Mouse (Mus musculus): ENCODE results near the gene Unk.
"Not testable (repeated sequence)": the region's sequence is repeated elsewhere in the genome, so short reads cannot be mapped to it uniquely, and the experiment has no call there.

Unk gene

DNA sequence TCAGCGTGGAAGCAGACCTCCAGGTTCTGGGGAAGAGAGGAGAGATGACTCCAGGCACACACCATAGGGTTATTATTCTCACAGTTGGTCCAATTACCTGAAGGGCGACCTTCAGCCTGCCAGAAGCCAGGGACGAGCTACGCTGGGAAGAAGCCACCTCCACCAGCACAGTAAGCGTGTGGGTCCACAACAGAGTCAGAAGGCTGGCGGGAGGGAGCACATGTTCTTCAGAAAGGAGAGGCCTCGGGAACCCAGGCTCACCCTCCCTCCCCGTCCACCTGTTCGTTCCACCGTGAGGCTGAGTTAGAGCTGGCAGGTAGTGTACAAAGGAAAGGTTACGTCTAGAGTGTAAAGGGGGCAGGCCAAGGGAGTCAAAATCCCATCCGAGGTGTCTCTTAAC is 35.2 kb downstream of the Unk start:
- no peak for DNase-seq

DNA sequence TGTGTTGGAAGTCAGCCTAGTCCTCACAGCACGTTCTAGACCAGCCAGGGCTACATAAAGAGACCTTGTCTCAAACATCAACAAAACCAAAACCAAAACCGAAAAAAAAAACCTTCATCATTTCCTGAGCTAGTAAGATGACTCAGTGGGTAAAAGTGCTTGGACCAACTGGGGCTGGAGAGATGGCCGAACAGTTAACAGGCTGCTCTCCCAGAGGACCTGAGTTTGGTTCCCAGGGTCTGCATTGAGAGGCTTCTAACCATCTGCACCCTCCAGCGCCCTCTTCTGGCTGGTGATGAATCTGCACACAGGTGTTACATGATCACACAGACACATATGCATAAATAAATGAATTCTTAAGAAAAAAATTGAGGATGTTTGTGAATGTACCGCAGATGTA is 41.4 kb downstream of the Unk start:
- DNase-seq = peak in 1 of 2 experiments; percentile 40

DNA sequence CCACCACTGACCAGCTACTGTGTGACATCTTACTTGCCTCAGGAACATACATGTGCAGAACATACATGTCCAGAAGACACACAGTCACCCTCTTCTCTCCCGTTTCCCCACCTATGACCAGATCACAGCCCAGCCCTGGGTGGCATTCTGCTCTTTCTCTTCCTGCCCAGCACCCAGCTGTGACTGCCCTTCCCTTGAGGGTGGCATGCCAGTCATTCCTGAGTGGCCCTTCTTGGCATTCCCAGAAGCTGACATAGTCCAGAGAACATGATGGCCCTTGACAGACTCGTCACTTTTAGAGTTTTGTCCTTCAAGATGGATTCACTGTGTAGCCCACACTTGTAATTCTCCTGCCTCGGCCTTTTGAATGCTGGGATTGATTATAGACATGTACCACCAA is 42.5 kb downstream of the Unk start:
- DNase-seq = no peak

DNA sequence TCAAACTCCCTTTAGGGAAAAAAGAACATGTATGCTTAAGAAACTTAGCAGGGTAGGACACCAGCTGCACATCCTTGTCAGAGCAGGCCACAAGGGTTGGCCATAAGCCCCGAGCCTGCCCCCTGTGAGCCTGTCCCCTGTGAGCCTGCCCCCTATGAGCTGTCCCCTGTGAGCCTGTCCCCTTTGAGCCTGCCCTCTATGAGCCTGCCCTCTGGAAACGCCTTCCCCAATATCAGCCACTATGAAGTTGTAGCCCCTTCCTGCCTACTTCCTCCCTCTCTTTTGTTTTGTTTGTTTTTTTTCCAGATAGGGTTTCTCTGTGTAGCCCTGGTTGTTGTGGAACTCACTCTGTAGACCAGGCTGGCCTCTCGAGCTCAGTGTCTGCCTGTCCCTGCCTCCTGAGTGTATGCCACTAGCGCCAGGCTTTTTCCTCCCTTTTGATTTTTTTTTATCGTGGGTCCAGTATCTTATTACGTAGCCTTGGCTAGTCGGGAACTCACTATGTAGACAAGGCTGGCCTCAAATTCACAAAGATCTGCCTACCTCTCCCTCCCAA is 44.4 kb downstream of the Unk start:
- DNase-seq = no peak

DNA sequence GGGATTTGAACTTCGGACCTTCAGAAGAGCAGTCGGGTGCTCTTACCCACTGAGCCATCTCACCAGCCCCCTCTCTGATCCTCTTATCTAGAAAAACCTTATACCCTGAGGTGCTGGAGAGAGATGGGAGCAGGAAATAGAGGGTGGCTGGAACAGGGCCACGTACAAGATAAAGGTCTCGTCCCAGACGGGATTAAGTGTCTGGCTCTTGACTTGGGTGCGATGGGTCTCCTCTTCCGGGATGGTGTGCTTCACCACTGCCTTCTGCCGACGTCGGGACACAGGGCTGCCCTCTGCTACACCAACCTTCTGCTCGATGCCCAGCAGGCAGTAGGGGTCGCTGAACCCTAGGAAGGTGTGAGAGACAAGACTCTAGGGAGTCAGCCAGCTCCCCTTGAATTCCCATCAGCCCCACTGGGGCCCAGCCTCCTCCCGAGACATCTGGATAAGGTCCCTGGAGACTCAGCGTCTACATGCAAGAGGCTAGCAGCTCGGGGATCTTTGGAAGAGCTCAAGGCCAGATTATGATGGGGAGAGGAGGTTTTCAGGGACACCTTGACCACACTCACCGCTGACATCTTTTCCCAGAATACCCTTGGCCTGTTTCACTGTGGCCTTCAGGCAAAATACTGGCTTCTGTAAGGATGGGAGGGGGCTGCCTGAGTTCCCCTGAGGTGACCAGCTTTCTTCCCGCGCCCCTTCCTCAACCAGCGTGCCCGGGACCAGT is 45.6 kb downstream of the Unk start:
- no peak for DNase-seq

DNA sequence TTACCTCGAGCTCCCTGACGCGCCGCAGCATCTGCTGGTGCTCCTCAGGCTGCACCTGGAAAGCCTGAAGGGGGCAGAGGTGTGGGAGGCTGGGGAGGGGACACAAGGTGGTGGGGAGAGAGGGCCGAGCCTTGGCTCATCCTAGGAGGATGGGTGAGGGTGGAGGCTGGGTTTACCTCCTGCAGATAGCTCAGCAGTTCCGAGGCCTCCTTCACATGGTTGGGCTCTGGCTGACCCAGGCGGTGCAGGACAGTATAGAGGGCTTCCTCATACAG is 46.1 kb downstream of the Unk start:
- DNase-seq = no peak

DNA sequence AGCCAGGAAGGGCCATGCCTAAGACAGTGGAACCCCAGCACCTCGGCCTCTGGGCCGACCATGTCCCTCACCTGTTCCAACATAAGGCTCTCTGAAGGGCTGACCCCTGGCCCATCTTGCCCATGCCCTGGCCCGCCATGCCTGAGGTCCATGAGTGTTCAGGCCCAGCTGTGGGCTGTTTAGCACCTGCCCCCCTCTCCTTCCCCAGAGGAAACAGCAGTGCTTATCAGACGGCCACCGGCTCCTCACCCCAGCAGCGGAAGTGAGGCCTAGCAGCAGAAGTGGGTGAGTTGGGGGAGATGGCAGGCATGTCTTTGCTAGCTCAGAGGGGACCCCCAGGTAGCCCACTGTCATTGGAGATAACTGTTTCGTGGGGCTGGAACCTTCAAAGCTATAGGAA is 46.7 kb downstream of the Unk start:
- no peak for DNase-seq

DNA sequence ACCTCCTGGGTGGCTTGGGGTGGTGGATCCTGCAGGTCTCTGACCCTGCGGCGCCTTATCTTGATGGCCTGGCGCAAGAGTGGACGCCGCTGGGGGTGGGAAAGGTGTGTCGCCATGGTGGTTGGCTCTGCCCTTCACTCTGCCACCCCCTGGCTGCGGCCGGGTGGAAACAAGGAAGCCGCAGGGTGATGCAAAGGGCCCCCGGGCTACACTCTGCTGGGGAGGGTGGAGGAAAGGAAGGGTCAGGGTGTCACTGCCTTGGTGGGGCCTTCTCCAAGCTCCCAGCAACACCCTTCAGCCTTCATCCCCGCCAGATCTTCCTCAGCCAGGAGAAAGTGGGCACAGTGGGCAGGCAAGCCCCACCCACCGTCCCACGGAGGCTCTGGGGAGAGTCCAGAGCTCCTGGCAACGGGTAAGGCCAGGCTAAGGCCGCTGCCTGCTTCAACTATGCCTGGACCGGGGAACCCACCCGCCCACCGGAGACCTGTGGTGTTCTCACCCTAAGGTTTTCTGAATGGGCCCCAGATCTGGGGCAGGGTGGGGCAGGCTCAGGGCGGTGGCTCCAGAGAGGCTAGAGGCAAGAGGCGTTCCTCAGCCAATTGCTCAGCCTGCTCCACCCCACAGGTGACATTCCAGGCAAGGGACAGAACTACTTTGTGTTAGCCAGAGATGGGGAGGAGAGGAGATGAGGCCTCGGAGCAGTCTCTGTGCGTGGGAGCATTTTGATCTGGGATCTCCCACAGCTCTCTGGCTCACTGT is 47.5 kb downstream of the Unk start, which contains the start of gene Unc13d:
Unc13d (minus strand) TSS at position 516 of the 759 bp plus-strand sequence.
- DNase-seq = no peak

DNA sequence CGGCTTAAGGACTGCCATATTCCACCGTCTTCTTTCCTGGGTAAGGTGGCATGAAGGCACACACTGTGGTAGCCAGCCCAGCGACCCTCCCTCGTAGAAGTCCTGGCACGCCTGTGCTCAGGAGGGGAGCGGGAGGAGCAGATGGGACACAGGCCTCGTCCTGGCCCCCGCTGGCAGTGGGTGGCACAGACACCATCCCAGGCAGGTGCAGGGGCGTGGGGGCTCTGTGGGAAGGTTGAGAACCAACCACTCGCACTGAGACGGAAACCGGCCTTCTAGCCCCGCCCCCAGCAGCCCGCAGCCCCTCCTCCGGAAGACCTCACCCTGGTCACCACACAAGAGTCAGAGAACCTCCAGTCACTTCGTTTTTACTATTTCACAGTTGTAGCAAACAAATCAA is 48.1 kb downstream of the Unk start:
- peak in 1 of 2 experiments; percentile 41 for DNase-seq

DNA sequence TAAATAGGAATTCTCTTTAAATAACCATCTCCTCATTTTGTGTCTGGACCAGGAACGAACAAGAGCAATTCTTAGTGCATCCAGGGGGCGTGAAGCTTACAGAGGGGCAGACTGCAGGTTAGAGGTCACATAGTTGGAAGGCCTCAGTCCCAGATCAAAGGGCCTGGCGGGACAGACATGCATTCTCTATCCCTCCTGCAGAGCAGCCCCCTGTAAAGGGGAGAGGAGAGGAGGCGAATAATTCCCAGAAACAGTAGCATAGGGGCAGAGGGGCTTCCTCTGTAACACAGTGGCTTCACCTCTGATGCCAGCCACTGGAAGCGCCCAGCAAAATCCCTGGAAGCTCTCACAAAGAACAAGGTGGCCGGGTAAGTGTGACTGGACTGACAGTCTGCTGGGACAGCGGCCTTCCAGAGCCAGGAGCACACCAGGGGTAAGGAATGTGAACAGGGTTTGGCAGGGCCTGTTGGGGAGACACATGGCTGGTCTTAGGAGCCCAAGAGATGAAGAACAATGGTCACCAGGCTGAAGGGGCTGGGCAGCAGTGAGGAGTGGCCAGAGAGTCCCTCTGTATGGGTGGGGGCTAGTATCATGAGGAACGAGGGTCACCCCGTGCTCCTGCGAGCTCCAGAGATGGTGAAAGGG is 48.7 kb downstream of the Unk start:
- DNase-seq = no peak

DNA sequence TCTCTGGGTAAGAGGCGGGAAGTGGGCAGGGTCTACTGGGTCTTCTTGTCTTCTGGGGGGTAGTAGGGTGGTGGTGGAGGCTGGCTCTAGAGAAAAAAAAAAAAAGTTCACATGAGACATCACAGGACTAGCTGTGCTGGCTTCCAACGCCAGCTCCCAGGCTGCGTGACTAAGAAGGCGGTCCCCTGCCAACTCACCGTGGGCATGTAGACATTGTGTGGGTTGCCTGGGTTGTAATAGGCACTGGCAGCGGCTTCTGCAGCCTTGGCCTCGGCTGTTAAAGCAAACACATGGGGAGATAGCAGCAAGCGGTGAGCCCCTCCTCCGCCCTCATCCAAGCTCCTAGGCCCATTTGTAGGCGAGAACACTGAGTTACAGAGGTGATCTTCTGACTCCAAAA is 49.4 kb downstream of the Unk start:
- no peak for DNase-seq

DNA sequence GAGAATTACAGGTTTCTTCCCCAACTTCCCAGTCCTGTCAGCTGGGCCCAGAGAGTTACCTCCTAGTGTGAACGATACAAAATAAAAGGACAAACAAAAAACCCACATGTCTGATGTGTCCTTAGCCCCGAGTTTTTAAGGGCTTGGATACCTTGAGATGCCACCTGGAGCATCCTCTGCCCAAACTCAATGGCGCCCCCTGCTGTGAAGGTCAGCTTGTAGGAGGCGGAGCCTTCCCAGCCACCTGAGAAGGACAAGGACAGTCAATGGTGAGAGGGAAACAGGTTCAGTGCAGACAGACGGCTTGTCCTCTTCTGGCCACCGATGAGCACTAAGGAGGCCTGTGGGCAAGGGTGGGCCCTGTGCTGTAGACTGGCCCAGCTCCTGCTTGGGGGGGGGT is 51.0 kb downstream of the Unk start:
- peak; percentile 78 to 80 for DNase-seq

DNA sequence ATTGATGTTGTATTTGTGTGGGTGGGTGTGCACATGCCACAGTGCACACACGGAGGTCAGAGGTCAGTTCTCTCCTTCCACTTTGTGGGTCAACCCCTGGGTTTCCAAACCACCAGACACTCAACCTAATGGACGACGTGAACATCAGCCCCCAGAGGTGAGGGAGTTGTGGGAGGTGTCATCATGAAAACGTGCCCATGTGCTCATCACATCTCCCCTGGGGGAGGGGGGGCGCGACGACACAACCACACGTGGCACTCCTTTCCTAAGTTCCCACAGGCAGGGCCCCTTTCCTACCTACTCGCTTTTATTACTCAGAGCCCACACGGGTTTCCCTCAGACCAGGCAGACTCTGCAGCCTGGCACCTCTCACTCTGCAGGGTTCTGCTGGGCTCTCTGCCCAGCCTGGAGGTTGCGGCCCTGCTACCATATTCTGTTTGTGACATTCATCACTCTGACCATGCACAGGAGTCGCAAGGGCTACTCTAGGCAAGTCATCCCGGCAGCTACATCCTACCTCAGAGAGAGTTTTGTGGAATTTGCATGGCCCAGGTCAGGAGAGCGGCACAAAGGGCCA is 53.1 kb downstream of the Unk start:
- no peak for DNase-seq

DNA sequence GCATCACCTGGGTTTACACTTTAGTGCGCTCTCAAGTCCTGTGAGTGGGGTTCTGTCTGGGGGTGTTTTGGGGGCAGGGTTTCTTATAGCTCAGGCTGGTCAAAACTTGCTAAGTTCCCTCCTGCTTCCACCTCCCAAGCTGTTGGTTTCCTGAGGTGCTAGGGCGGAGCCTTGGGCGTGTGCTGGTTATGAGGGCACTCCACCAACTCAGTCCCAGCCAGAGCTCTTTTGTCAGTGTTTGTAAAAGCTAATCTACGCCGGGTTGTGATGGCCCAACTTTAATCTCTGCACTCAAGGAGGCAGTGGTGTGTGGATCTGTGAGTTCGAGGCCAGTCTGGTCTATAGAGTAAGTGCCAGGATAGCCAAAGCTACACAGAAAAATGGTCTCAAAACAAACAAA is 54.0 kb downstream of the Unk start:
- DNase-seq = no peak

DNA sequence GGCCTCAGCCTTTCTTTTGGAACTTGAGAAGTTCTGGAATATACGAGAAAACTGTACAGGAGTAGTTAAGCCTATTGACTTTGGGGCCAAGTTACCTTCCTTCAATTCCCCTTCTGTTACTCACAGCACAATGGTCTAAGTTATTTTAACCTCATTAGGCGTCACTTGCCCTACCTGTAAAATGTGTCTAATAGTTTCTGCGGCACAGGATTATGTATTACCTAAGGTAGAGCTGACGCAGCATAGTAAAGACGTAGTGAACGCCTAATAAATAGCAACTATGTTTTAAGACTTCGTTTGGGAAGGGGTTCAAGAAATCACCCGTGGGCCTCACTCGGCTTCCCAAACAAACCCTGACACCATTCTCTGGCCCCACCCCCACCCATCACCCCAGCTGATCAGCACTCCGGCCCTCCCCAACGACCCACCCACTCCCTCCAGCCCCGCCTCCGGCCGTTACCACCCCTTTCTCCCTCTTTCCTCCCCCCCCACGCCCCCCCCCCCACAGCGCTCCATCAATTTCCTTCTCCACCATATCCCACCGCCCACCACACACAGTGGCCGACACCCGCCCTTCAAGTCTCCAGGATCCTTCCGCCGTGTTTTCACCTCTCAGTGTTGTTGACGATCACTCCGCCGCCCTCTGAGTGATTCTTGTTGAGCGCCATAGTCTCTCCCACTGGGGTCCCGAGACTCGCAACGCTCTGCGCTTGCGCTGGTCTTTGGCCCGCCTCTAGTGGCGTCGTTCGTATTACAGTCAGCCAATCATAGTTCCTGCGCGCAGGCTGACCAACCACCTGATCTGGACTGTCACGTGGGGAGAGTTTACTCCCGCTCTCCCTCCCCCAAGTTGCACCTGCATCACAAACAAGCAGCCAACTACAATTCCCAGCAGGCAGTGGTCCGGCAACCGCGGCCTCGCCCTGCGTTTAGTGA is 56.4 kb downstream of the Unk start, which contains the start of gene Wbp2:
Wbp2 (minus strand) TSS at position 738 of the 936 bp plus-strand sequence.
- DNase-seq = peak; percentile 97 to 99

DNA sequence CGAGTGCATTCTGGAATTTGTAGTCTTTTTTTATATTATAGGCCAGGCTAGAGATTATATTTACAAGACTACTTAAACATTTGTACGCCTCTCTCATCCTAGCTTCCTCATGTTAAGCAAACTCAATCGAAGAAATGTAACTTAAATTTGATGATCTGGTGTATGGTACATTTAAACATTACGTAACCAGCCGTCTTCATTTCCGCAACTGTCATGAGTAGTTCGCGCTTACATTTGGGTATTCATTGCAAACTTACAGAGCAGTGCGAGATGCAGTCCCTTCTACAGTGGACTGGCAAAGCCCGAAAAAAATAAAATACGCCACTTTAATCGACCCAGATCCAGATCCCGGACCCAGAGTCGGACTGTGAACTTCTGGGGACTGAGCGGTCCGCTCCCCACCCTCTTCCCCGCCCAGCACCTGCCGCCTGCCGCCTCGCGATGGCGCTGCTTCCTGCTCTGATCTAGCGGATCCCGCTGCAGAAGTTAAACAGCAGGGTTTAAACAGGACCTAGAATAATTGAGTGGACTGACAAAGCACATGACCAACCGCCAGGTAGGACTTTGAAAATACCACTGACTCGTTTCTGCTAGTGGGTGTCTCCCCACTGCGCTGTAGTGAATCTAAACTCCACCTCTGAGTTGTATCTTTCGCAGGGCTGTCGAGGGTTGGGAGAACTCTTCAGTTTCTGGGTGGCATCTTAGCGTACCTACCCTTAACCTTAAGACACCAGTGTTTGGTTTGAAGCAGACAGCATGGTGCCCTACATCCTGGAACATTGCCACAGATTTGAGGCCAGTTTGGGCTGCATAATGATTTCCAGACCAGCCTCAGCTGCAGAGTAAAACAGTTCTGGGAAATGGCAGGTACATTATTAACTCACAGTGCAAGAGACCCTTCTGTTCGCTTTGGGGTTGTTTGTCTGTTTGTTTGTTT is 57.3 kb downstream of the Unk start:
- peak; percentile 94 for DNase-seq

DNA sequence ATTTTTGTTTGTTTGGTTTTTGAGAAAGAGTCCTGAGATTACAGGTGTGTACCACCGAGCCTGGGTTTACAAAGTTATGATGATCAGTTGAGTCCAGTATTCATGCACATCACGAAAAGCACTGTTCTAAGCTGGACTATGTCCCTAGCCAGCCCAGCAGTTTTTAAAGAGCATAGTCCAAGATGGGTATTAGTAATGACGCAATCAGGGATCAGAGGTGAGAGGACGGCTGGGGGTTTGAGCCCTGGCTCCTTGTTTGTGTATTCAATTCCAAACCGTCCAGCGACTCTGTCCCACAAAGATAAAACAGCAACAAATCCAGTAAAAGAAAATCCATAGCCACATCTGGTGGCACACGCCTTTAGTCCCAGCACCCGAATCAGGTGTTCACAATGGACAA is 58.1 kb downstream of the Unk start:
- peak; percentile 57 to 82 for DNase-seq

DNA sequence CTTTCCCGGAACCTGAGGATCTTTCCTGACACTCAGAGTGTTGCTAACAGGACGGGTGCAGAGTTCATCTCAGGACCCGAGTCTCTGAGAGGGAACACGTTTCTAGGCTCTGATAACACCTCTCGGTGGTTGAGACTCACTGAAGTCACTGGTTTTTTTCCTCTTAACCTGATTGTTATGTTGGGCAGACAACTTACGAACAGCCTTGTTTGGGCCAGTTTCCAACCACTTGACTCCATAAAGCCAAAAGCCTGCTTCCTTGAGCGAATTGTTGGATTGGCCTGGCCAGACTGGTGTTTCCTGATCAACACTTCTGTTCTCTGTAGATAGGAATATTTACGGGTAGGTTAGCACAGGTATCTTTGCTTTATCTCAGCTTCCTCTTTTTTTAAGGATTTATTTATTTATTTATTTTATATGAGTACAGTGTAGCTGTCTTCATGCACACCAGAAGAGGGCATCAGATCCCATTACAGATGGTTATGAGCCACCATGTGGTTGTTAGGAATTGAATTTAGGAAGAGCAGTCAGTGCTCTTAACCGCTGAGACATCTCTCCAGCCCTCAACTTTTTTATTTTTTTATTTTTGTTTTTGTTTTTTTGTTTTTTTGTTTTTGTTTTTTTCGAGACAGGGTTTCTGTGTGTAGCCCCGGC is 58.7 kb downstream of the Unk start:
- DNase-seq = no peak

DNA sequence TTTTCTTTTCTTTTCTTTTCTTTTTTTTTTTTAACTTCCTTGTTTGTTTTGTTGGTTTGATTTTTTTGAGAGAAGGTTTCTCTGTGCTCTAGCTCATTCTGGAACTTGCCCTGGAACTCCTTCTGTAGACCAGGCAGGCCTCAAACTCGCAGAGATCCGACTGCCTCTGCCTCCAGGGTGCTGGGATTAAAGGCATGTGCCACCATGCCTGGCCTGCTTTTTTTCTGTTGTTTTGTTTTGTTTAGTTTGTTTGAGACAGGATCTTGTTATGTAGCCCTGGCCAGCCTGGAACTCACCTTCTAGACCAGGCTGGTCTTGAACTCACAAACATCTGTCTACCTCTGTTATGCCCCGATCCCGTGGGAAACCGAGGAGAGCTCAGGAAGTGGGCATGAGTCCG is 59.4 kb downstream of the Unk start:
- no peak for DNase-seq

DNA sequence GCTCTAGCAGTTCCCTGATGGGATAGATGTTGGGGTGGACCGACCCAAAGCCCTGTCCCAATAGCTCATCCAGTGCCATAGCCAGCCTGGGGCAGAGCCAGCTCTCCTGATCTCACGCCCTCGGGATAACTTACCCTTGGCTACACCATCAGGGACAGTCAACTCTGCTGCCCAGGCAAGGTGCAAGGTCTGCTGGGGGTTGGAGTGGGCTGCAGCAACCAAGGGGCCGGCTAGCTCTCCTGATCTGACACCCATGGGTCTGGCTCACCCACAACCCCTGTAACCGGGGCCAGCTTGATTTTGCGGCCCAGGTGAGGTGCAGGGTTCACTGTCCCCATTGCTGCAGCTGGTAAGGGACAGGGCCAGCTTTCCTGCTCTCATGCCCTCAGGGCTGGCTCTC is 61.5 kb downstream of the Unk start:
- no peak for DNase-seq

DNA sequence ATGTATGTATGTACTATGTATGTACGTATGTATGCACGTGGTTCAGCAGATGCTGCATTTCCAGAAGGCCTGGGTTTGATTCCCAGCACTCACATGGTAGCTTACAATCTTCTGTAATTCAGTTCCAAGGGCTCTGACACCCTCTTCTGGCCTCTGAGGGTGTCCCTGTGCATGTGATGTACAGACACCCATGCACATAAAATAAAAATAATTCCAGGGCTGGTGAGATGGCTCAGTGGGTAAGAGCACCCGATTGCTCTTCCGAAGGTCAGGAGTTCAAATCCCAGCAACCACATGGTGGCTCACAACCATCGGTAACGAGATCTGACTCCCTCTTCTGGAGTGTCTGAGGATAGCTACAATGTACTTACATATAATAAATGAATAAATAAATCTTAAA is 62.8 kb downstream of the Unk start:
- not testable (repeated sequence) for DNase-seq

All from kidney, postnatal 25 days (tissue).